Mouse (Mus musculus): Measurements from ENCODE around the gene Snrnp70. TPM values are rescaled to one million over a fixed set of nuclear protein-coding genes. Genes with fewer than 3 reads are reported as not detected.
"Not testable (repeated sequence)": the region's sequence is repeated elsewhere in the genome, so short reads cannot be mapped to it uniquely, and the experiment has no call there.

Snrnp70 gene
- total and polyA plus RNA-seq, 2 experiments = 43.3 to 101 TPM

DNA sequence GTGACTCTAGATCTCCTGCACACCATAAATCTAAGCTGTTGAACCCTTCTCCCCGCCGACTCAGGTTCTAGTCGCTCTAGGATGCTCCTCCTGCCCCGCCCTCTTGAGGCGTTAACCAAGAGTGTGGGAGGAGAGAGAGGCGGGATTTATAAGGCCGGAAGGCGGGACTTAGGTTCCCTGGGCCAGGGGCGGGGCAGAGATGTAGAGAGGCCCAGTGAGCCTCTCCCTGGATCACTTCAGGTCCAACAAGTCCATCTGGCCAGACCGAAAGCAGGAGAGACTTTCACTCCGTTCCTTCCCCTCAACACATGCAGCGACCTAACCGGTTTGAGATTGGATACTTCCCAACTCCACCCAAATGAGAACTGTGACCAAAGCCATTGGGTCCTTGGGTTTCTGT is 32.7 kb downstream of the Snrnp70 start:
- peaks cover 13% of the 10 kb centered on the region for H3K27me3 ChIP-seq (ENCODE audit: control insufficient read depth, insufficient read depth, low read length)
- no peaks in the 10 kb centered on the region for H3K79me2 ChIP-seq (ENCODE audit: control insufficient read depth, insufficient read depth, low read length)
- WGBS = 9% methylated on average over 13 of the region's 13 CpGs
- no peak overlapping the region for H3K9ac ChIP-seq (ENCODE audit: low read depth, low read length)
- H3K4me3 ChIP-seq (ENCODE audit: insufficient read depth, low read depth, low read length) = no peak overlapping the region
- DNase-seq (ENCODE audit: extremely low read depth, low read depth, low spot score) = no peak
- H3K4me1 ChIP-seq (ENCODE audit: control insufficient read depth, insufficient read depth, low read length) = peaks cover 3% of the 10 kb centered on the region; the same call in 1 of the 2 replicates
- H3K36me3 ChIP-seq (ENCODE audit: control insufficient read depth, insufficient read depth, low read length) = no peaks in the 10 kb centered on the region
- TF ChIP-seq POLR2A (IDR thresholded peaks at IDR 0.05; ENCODE audit: extremely low read depth, insufficient read depth, low read length) = no peak
- TF ChIP-seq CTCF (IDR thresholded peaks at IDR 0.05; ENCODE audit: low read depth, low read length) = no peak
- H3K27ac ChIP-seq (replicated peaks; ENCODE audit: insufficient read depth, low read depth, low read length) = no peak overlapping the region

GRCm38 (mm10) chr7:45361243-45361804 is 34.2 kb downstream of the Snrnp70 start:
- H3K9ac ChIP-seq (ENCODE audit: low read depth, low read length) = peak overlapping the region; percentile 17; the same call in 1 of the 2 replicates
- H3K79me2 ChIP-seq (ENCODE audit: control insufficient read depth, insufficient read depth, low read length) = no peaks in the 10 kb centered on the region
- peak overlapping the region; percentile 26; the same call in 1 of the 2 replicates for H3K4me3 ChIP-seq (ENCODE audit: insufficient read depth, low read depth, low read length)
- H3K27ac ChIP-seq (replicated peaks; ENCODE audit: insufficient read depth, low read depth, low read length) = no peak overlapping the region
- TF ChIP-seq POLR2A (IDR thresholded peaks at IDR 0.05; ENCODE audit: extremely low read depth, insufficient read depth, low read length) = no peak
- no peak for TF ChIP-seq CTCF (IDR thresholded peaks at IDR 0.05; ENCODE audit: low read depth, low read length)
- H3K36me3 ChIP-seq (ENCODE audit: control insufficient read depth, insufficient read depth, low read length) = no peaks in the 10 kb centered on the region
- H3K27me3 ChIP-seq (ENCODE audit: control insufficient read depth, insufficient read depth, low read length) = peaks cover 13% of the 10 kb centered on the region
- H3K4me1 ChIP-seq (ENCODE audit: control insufficient read depth, insufficient read depth, low read length) = peaks cover 3% of the 10 kb centered on the region; the same call in 1 of the 2 replicates
- no peak for DNase-seq (ENCODE audit: extremely low read depth, low read depth, low spot score)
- WGBS = 2% methylated on average over 43 of the region's 43 CpGs

GRCm38 (mm10) chr7:45360404-45361125 is 35.0 kb downstream of the Snrnp70 start:
- DNase-seq (ENCODE audit: extremely low read depth, low read depth, low spot score) = no peak
- Histone ChIP-seq H3K4me1 (ENCODE audit: control insufficient read depth, insufficient read depth, low read length) (peaks cover 3% of the 10 kb centered on the region; the same call in 1 of the 2 replicates), H3K9ac (ENCODE audit: low read depth, low read length) (no peak overlapping the region), H3K36me3 (ENCODE audit: control insufficient read depth, insufficient read depth, low read length) (no peaks in the 10 kb centered on the region), H3K79me2 (ENCODE audit: control insufficient read depth, insufficient read depth, low read length) (no peaks in the 10 kb centered on the region), H3K27me3 (ENCODE audit: control insufficient read depth, insufficient read depth, low read length) (peaks cover 13% of the 10 kb centered on the region), H3K4me3 (ENCODE audit: insufficient read depth, low read depth, low read length) (no peak overlapping the region), H3K27ac (replicated peaks; ENCODE audit: insufficient read depth, low read depth, low read length) (no peak overlapping the region)
- TF ChIP-seq CTCF (IDR thresholded peaks at IDR 0.05; ENCODE audit: low read depth, low read length) (no peak), POLR2A (IDR thresholded peaks at IDR 0.05; ENCODE audit: extremely low read depth, insufficient read depth, low read length) (no peak)
- 41% methylated on average over 18 of the region's 18 CpGs for WGBS

DNA sequence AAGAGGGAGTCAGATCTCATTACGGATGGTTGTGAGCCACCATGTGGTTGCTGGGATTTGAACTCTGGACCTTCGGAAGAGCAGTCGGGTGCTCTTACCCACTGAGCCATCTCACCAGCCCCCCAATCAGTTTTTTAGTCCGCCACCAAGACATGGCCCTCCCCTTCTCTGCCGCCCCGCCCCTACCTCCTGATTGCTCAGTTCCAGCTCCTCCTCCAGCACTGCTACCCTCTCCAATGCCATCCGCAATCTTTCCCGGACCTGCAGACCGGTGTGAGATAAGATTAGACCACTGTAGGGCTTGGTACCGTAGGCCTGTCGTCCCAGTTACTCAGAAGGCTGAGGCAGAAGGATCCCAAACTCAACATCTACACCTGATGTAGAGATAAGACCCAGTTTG is 36.5 kb downstream of the Snrnp70 start:
- 66% methylated on average over 10 of the region's 11 CpGs for WGBS
- H3K36me3 ChIP-seq (ENCODE audit: control insufficient read depth, insufficient read depth, low read length); H3K4me1 ChIP-seq (ENCODE audit: control insufficient read depth, insufficient read depth, low read length); H3K27ac ChIP-seq (replicated peaks; ENCODE audit: insufficient read depth, low read depth, low read length); H3K79me2 ChIP-seq (ENCODE audit: control insufficient read depth, insufficient read depth, low read length); H3K9ac ChIP-seq (ENCODE audit: low read depth, low read length); H3K4me3 ChIP-seq (ENCODE audit: insufficient read depth, low read depth, low read length); DNase-seq (ENCODE audit: extremely low read depth, low read depth, low spot score): not testable (repeated sequence)
- peaks cover 13% of the 10 kb centered on the region for H3K27me3 ChIP-seq (ENCODE audit: control insufficient read depth, insufficient read depth, low read length)

DNA sequence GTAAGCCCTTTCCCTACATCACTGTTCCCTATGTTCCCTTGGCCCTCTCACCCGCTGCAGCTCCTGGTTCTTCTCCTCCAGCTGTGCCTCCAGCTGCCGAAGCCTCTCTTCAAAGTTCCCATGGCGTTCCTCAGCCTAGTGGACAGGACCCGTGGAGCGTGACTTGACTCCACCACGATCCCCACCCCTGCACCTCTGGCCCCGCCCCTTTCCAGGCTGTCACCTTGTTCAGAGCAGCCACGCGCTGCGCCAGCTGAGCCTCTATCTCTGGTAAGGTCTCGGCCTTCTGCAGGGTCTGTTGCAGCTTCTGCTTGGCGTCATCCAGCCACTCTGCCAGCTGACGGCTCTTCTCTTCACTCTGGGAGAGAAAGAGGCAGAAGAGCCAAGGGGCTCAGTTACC is 39.5 kb downstream of the Snrnp70 start:
- H3K36me3 ChIP-seq (ENCODE audit: control insufficient read depth, insufficient read depth, low read length) = no peaks in the 10 kb centered on the region
- H3K4me3 ChIP-seq (ENCODE audit: insufficient read depth, low read depth, low read length) = no peak overlapping the region
- no peak for TF ChIP-seq CTCF (IDR thresholded peaks at IDR 0.05; ENCODE audit: low read depth, low read length)
- TF ChIP-seq POLR2A (IDR thresholded peaks at IDR 0.05; ENCODE audit: extremely low read depth, insufficient read depth, low read length) = no peak
- 33% methylated on average over 13 of the region's 13 CpGs for WGBS
- no peak for DNase-seq (ENCODE audit: extremely low read depth, low read depth, low spot score)
- peaks cover 3% of the 10 kb centered on the region; the same call in 1 of the 2 replicates for H3K27me3 ChIP-seq (ENCODE audit: control insufficient read depth, insufficient read depth, low read length)
- no peak overlapping the region for H3K9ac ChIP-seq (ENCODE audit: low read depth, low read length)
- H3K4me1 ChIP-seq (ENCODE audit: control insufficient read depth, insufficient read depth, low read length) = no peaks in the 10 kb centered on the region
- H3K27ac ChIP-seq (replicated peaks; ENCODE audit: insufficient read depth, low read depth, low read length) = no peak overlapping the region
- no peaks in the 10 kb centered on the region for H3K79me2 ChIP-seq (ENCODE audit: control insufficient read depth, insufficient read depth, low read length)
